Mouse (Mus musculus) heart, embryonic 12.5 days (tissue): ENCODE data around the gene Slc28a3. TPM values are rescaled to one million over a fixed set of nuclear protein-coding genes. Genes with fewer than 3 reads are reported as not detected.

Experiments used
- ATAC-seq: fragments of 200-750 bp; cut with Nextera tagmentation; 2 replicates; pipeline ENCODE4 v1.8.0; 2017; ENCODE audit warnings: moderate TSS enrichment, moderate library complexity; ENCODE audit not compliant: insufficient number of reproducible peaks, low FRiP score
- H3K27ac ChIP-seq: fragments of 300-500 bp; sonication (generic); 2 replicates; pipeline ENCODE4 v1.5.1; 2016; ENCODE audit warnings: mild to moderate bottlenecking, moderate library complexity; ENCODE audit not compliant: poor library complexity, severe bottlenecking
- H3K27me3 ChIP-seq: fragments of 300-500 bp; sonication (generic); replicated peaks from 2 replicates; pipeline ENCODE4 v1.6.1; 2016; ENCODE audit warnings: mild to moderate bottlenecking, moderate library complexity
- H3K36me3 ChIP-seq: fragments of 300-500 bp; sonication (generic); 2 replicates; pipeline ENCODE4 v1.6.1; 2016; ENCODE audit warnings: mild to moderate bottlenecking, moderate library complexity
- H3K4me1 ChIP-seq: fragments of 300-500 bp; sonication (generic); replicated peaks from 2 replicates; pipeline ENCODE4 v1.6.1; 2016; ENCODE audit warnings: mild to moderate bottlenecking
- H3K4me2 ChIP-seq: fragments of 300-500 bp; sonication (generic); 2 replicates; pipeline ENCODE4 v1.6.1; 2016; ENCODE audit warnings: mild to moderate bottlenecking, moderate library complexity
- H3K4me3 ChIP-seq: fragments of 300-500 bp; sonication (generic); 2 replicates; pipeline ENCODE4 v1.5.1; 2016; ENCODE audit warnings: mild to moderate bottlenecking
- H3K9ac ChIP-seq: fragments of 300-500 bp; sonication (generic); 2 replicates; pipeline ENCODE4 v1.6.1; 2016; ENCODE audit warnings: mild to moderate bottlenecking, moderate library complexity
- H3K9me3 ChIP-seq: fragments of 300-500 bp; sonication (generic); replicated peaks from 2 replicates; pipeline ENCODE4 v1.6.1; 2016; ENCODE audit warnings: mild to moderate bottlenecking, moderate library complexity
- WGBS: fragments of 180-500 bp; shearing (Covaris S2); methylation state at CpG from one replicate; pipeline ENCODE4 v1.1.7; 2016; 5-methylcytosine and 5-hydroxymethylcytosine counted together
- polyA plus RNA-seq: library from polyadenylated mRNA; unstranded; fragments of >200 nt; fragmentation: Nextera tagmentation; extraction: Ambion mirVana; gene quantifications from 2 replicates; pipeline ENCODE4 v1.2.1, GENCODE M21; 2016

Gene Slc28a3
- polyA plus RNA-seq, 1 experiment from 2014 or later: not detected

DNA sequence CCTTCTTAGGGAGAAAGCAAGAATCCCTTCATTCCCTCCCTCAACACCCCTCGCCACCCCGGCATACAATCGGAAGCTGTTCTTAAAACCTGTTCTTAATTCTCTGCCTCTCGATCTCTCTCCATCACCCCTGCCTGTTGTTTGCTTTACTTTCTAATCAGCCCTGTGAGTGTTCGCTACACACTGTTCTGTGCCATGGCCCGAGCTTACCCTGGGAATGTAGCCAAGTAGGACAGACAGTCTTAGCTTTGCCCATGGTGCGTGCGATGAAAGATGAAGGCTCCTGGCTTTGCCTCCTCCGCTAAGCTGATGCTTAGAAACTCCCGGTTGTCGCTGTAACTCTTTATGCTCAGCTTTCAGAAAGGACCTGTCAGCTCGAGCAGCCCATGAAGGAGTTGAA lies 112.9 kb downstream of the Slc28a3 start:
- Histone ChIP-seq H3K36me3 (no peaks in the 10 kb centered on the region), H3K4me1 (peaks cover 36% of the 10 kb centered on the region), H3K4me2 (peak overlapping the region; percentile 42), H3K4me3 (no peak overlapping the region), H3K9ac (no peak overlapping the region), H3K27me3 (peaks cover 11% of the 10 kb centered on the region), H3K27ac (no peak overlapping the region), H3K9me3 (no peaks in the 10 kb centered on the region)
- 38% methylated on average over 12 of the region's 12 CpGs for WGBS
- no peak for ATAC-seq

Other genes with a start within 250 kb of the Slc28a3 start
- 27.9 and 30.5 TPM in 2 replicates for gene 2210016F16Rik, start 225.7 kb downstream of the Slc28a3 start, polyA plus RNA-seq
- gene Rmi1, start 208.6 kb downstream of the Slc28a3 start, polyA plus RNA-seq: 20.7 and 23.1 TPM in 2 replicates
- gene Hnrnpk, start 207.5 kb downstream of the Slc28a3 start, polyA plus RNA-seq: 1,144 and 1,169 TPM in 2 replicates
- gene Ntrk2, start 195.7 kb upstream of the Slc28a3 start, polyA plus RNA-seq: 3.1 and 3.5 TPM in 2 replicates